9 mouse cellular contexts compared by ENCODE assay signal in genomic region chr11:98749716-98750115, GRCm38 (mm10). TPM values are rescaled to one million over a fixed set of nuclear protein-coding genes. Genes with fewer than 3 reads are reported as not detected.
A peak's percentile ranks its signal among the peaks of the same experiment; 100 is the strongest.
DNase-seq lines count a peak whose midpoint lies in the region; ATAC-seq and TF ChIP-seq lines count a peak whose summit lies in the region.
"Had no signal": no experiment of that assay in that cellular context is flagged by ENCODE, and none has a peak within 500 bp of the region (broad histone marks: within the 10 kb centered on the region; RNA-seq: fewer than 3 reads in every experiment).

No protein-coding gene starts in this region.

- H3K36me3 ChIP-seq in heart, embryonic 15.5 days, result peaks cover 11% of the 10 kb centered on the region; the same call in 1 of the 2 replicates
- H3K36me3 ChIP-seq in liver, embryonic 14.5 days (replicated peaks; ENCODE audit: control insufficient read depth, insufficient read depth, low read depth), result peaks cover 4% of the 10 kb centered on the region; the same call in 1 of the 2 replicates

- no peaks in the 10 kb centered on the region for H3K9me3 ChIP-seq in heart, embryonic 15.5 days (replicated peaks)
- H3K9me3 ChIP-seq in liver, embryonic 14.5 days (ENCODE audit: control insufficient read depth, low read length), result no peaks in the 10 kb centered on the region

- H3K4me2 ChIP-seq in heart, embryonic 15.5 days, result peak overlapping the region; percentile 54
- no peak overlapping the region for H3K4me2 ChIP-seq in liver, embryonic 14.5 days (ENCODE audit: low read depth)

- no peak for ATAC-seq in heart, embryonic 15.5 days (replicated peaks; ENCODE audit: insufficient number of reproducible peaks, insufficient read depth, low FRiP score, low read depth)
- ATAC-seq in liver, embryonic 14.5 days (ENCODE audit: insufficient read depth), result no peak

- H3K27ac ChIP-seq in left cerebral cortex, adult 2 months, result peak overlapping the region; percentile 88
- H3K27ac ChIP-seq in heart, embryonic 15.5 days, result peak overlapping the region; percentile 92
- peak overlapping the region; percentile 49; the same call in 1 of the 2 replicates for H3K27ac ChIP-seq in liver, embryonic 14.5 days

- H3K27me3 ChIP-seq in heart, embryonic 15.5 days, result no peaks in the 10 kb centered on the region
- no peaks in the 10 kb centered on the region for H3K27me3 ChIP-seq in liver, embryonic 14.5 days (ENCODE audit: control insufficient read depth, insufficient read depth, low read length)
- H3K27me3 ChIP-seq: Patski had no signal

- peak overlapping the region; percentile 32; the same call in 1 of the 2 replicates for H3K4me3 ChIP-seq in left cerebral cortex, adult 2 months
- H3K4me3 ChIP-seq in heart, embryonic 15.5 days, result no peak overlapping the region
- H3K4me3 ChIP-seq in liver, embryonic 14.5 days (ENCODE audit: insufficient read depth in 1 of 2, low read depth in 2 of 2, low read length in 2 of 2), result no peak overlapping the region

- intact Hi-C loops in left cerebral cortex, adult 2 months (cut with DNase I), result loop anchor here (5.0 kb wide), 1 partner anchor 32 kb away; no protein-coding TSS in a partner anchor

- DNase-seq in left cerebral cortex, adult 2 months (ENCODE audit: extremely low spot score in 1 of 2, low spot score in 2 of 2), result peak; percentile 30 to 40
- DNase-seq in left cerebral cortex, adult 9 months (ENCODE audit: low spot score in 2 of 2), result no peak
- DNase-seq in cerebellum, postnatal 10 days, result peak; percentile 85 to 87
- DNase-seq in liver, embryonic 14.5 days (ENCODE audit: low read depth in 3 of 3, low spot score in 3 of 3), result no peak
- DNase-seq in adrenal gland, postnatal 36 days, result no peak
- no peak for DNase-seq in thymus, postnatal 14 days
- DNase-seq in layer of hippocampus, adult 9-11 months, result no peak

- no peak for TF ChIP-seq CTCF in left cerebral cortex, adult 2 months (IDR thresholded peaks at IDR 0.05)
- TF ChIP-seq CTCF in liver, embryonic 14.5 days (IDR thresholded peaks at IDR 0.05; ENCODE audit: low read depth), result no peak

- TF ChIP-seq EP300 in liver, embryonic 14.5 days (IDR thresholded peaks at IDR 0.05; ENCODE audit: low read depth), result no peak

- H3K9ac ChIP-seq in heart, embryonic 15.5 days, result 0 out of 2 replicates have a peak overlapping the region, but pooled peaks have one; percentile 41
- no peak overlapping the region for H3K9ac ChIP-seq in liver, embryonic 14.5 days (replicated peaks)

- 23% methylated on average over 5 of the region's 5 CpGs for WGBS in heart, embryonic 15.5 days
- 70% methylated on average over 5 of the region's 5 CpGs for WGBS in liver, embryonic 14.5 days (ENCODE audit: insufficient replicate concordance)

- peaks cover 99% of the 10 kb centered on the region for H3K4me1 ChIP-seq in heart, embryonic 15.5 days (replicated peaks)
- H3K4me1 ChIP-seq in liver, embryonic 14.5 days (replicated peaks; ENCODE audit: control insufficient read depth in 2 of 2, insufficient read depth in 2 of 2, low read length in 1 of 2), result peaks cover 74 to 90% of the 10 kb centered on the region in 2 experiments

RNA-seq across cellular contexts. Expression of gene Thra, which starts 9.3 kb away (rescaled TPM):
- 100 to 1,000 TPM; 730 to 768 TPM for total RNA-seq in left cerebral cortex, adult 2 months (2021)
- 34.8 and 39.5 TPM in 2 replicates for polyA plus RNA-seq in heart, embryonic 15.5 days (2015; fragmentation: Nextera tagmentation; extraction: Ambion mirVana)
- polyA plus RNA-seq in liver, embryonic 14.5 days (2012; rRNA removed), result 14.6 and 15.6 TPM in 2 replicates
- polyA plus RNA-seq in liver, embryonic 14.5 days (2014; fragmentation: Nextera tagmentation; extraction: Ambion mirVana), result 8.3 and 10.0 TPM in 2 replicates
- 10 to 100 TPM; 69.2 to 91.7 TPM for total RNA-seq in adrenal gland, postnatal 36 days (2021)

RNA-seq across cellular contexts. Expression of gene Med24, which starts 20.5 kb away (rescaled TPM):
- total RNA-seq in left cerebral cortex, adult 2 months (2021), result 100 to 1,000 TPM; 126 to 134 TPM
- 33.5 and 43.0 TPM in 2 replicates for polyA plus RNA-seq in heart, embryonic 15.5 days (2015; fragmentation: Nextera tagmentation; extraction: Ambion mirVana)
- polyA plus RNA-seq in liver, embryonic 14.5 days (2012; rRNA removed), result 25.0 and 29.6 TPM in 2 replicates
- polyA plus RNA-seq in liver, embryonic 14.5 days (2014; fragmentation: Nextera tagmentation; extraction: Ambion mirVana), result 21.3 and 25.6 TPM in 2 replicates
- 10 to 100 TPM; 46.9 to 52.0 TPM for total RNA-seq in adrenal gland, postnatal 36 days (2021)

RNA-seq across cellular contexts. Expression of gene Nr1d1, which starts 25.4 kb away (rescaled TPM):
- 100 to 1,000 TPM in 1 of 2 experiments, 10 to 100 TPM in 1; 91.9 to 153 TPM for total RNA-seq in left cerebral cortex, adult 2 months (2021)
- 7.0 and 7.5 TPM in 2 replicates for polyA plus RNA-seq in heart, embryonic 15.5 days (2015; fragmentation: Nextera tagmentation; extraction: Ambion mirVana)
- 0.54 and 0.65 TPM in 2 replicates for polyA plus RNA-seq in liver, embryonic 14.5 days (2012; rRNA removed)
- polyA plus RNA-seq in liver, embryonic 14.5 days (2014; fragmentation: Nextera tagmentation; extraction: Ambion mirVana), result 0.56 and 0.58 TPM in 2 replicates
- total RNA-seq in adrenal gland, postnatal 36 days (2021), result 100 to 1,000 TPM; 116 to 171 TPM

RNA-seq across cellular contexts. Expression of gene Msl1, which starts 45.6 kb away (rescaled TPM):
- total RNA-seq in left cerebral cortex, adult 2 months (2021), result 100 to 1,000 TPM; 178 to 192 TPM
- 15.5 and 17.2 TPM in 2 replicates for polyA plus RNA-seq in heart, embryonic 15.5 days (2015; fragmentation: Nextera tagmentation; extraction: Ambion mirVana)
- polyA plus RNA-seq in liver, embryonic 14.5 days (2012; rRNA removed), result 11.5 and 15.8 TPM in 2 replicates
- polyA plus RNA-seq in liver, embryonic 14.5 days (2014; fragmentation: Nextera tagmentation; extraction: Ambion mirVana), result 4.5 and 4.9 TPM in 2 replicates
- 100 to 1,000 TPM in 1 of 2 experiments, 10 to 100 TPM in 1; 94.2 to 106 TPM for total RNA-seq in adrenal gland, postnatal 36 days (2021)

RNA-seq across cellular contexts. Expression of gene Csf3, which starts 48.7 kb away (rescaled TPM):
- not detected for total RNA-seq in left cerebral cortex, adult 2 months (2021)
- polyA plus RNA-seq in heart, embryonic 15.5 days (2015; fragmentation: Nextera tagmentation; extraction: Ambion mirVana), result not detected in 2 replicates
- polyA plus RNA-seq in liver, embryonic 14.5 days (2012; rRNA removed), result not detected in 2 replicates
- not detected in 2 replicates for polyA plus RNA-seq in liver, embryonic 14.5 days (2014; fragmentation: Nextera tagmentation; extraction: Ambion mirVana)
- total RNA-seq in adrenal gland, postnatal 36 days (2021), result not detected

Comparison
In these comparisons a context has a peak if more than half of its experiments do, and no peak if none do; other contexts are left out.
1. DNase-seq: peak in left cerebral cortex, adult 2 months (2 of 2) and cerebellum, postnatal 10 days (2 of 2); none in left cerebral cortex, adult 9 months (0 of 2), liver, embryonic 14.5 days (0 of 3), adrenal gland, postnatal 36 days (0 of 2), thymus, postnatal 14 days (single experiment) and layer of hippocampus, adult 9-11 months (single experiment).
2. RNA of gene Thra, which starts 9.3 kb away (total RNA-seq): 730 to 768 TPM in left cerebral cortex, adult 2 months; 69.2 to 91.7 TPM in adrenal gland, postnatal 36 days; every median in the first group is over 4 times any median in the second.
3. Peak in every context shown above with its lines, with median percentiles within 50 percentile points of each other: H3K27ac ChIP-seq.